Mouse (Mus musculus): Measurements from ENCODE around the gene Ifi211.
"Not testable (repeated sequence)": the region's sequence is repeated elsewhere in the genome, so short reads cannot be mapped to it uniquely, and the experiment has no call there.

The Ifi211 gene

GRCm38 (mm10) chr1:173878264-173878663, 34.6 kb downstream of the Ifi211 start:
- not testable (repeated sequence) for DNase-seq

GRCm38 (mm10) chr1:173877125-173877524, 35.7 kb downstream of the Ifi211 start:
- not testable (repeated sequence) for DNase-seq

- not testable (repeated sequence) for DNase-seq
Measured at GRCm38 (mm10) chr1:173868586-173868985, 44.3 kb downstream of the Ifi211 start.

- no peak for DNase-seq
Measured at GRCm38 (mm10) chr1:173866504-173866903, 46.3 kb downstream of the Ifi211 start.

GRCm38 (mm10) chr1:173853711-173854110, 59.1 kb downstream of the Ifi211 start:
- peak in 1 of 2 experiments; percentile 33 for DNase-seq

GRCm38 (mm10) chr1:173852853-173853252, 60.0 kb downstream of the Ifi211 start:
- DNase-seq, result not testable (repeated sequence)
